Mouse (Mus musculus) embryonic facial prominence, embryonic 11.5 days (tissue): Measurements from ENCODE around the gene Gm12216. TPM values are rescaled to one million over a fixed set of nuclear protein-coding genes. Genes with fewer than 3 reads are reported as not detected.

Source experiments
- ATAC-seq: fragments of 200-750 bp; cut with Nextera tagmentation; replicated peaks from 2 replicates; pipeline ENCODE4 v1.8.0; 2017; ENCODE audit warnings: low read depth; ENCODE audit not compliant: insufficient number of reproducible peaks, low FRiP score, low TSS enrichment
- DNase-seq: peaks from one replicate; pipeline ENCODE4 v3.0.0-alpha.2; 2015; ENCODE audit warnings: low spot score
- H3K27ac ChIP-seq: fragments of 300-500 bp; sonication (generic); replicated peaks from 2 replicates; pipeline ENCODE4 v1.5.1; 2014; ENCODE audit warnings: mild to moderate bottlenecking, low read depth, low read length, control low read depth
- H3K27me3 ChIP-seq: fragments of 300-500 bp; sonication (generic); 2 replicates; pipeline ENCODE4 v1.6.1; 2014; ENCODE audit warnings: mild to moderate bottlenecking, low read length, moderate library complexity, mixed read lengths; ENCODE audit not compliant: control insufficient read depth, insufficient read depth
- H3K36me3 ChIP-seq: fragments of 300-500 bp; sonication (generic); replicated peaks from 2 replicates; pipeline ENCODE4 v1.6.1; 2014; ENCODE audit warnings: low read depth, mild to moderate bottlenecking, low read length, moderate library complexity, mixed read lengths; ENCODE audit not compliant: control insufficient read depth, insufficient read depth
- H3K4me1 ChIP-seq: fragments of 300-500 bp; sonication (generic); 2 replicates; pipeline ENCODE4 v1.6.1; 2014; ENCODE audit warnings: low read length, mixed read lengths; ENCODE audit not compliant: control insufficient read depth, insufficient read depth
- H3K4me2 ChIP-seq: fragments of 300-500 bp; sonication (generic); 2 replicates; pipeline ENCODE4 v1.6.1; 2014; ENCODE audit warnings: low read depth, mild to moderate bottlenecking, control low read depth, low read length, moderate library complexity
- H3K4me3 ChIP-seq: fragments of 300-500 bp; sonication (generic); 2 replicates; pipeline ENCODE4 v1.5.1; 2014; ENCODE audit warnings: low read depth, low read length, control low read depth
- H3K9ac ChIP-seq: fragments of 300-500 bp; sonication (generic); replicated peaks from 2 replicates; pipeline ENCODE4 v1.6.1; 2014; ENCODE audit warnings: mild to moderate bottlenecking, control low read depth, low read length
- H3K9me3 ChIP-seq: fragments of 300-500 bp; sonication (generic); replicated peaks from 2 replicates; pipeline ENCODE4 v1.6.1; 2016; ENCODE audit warnings: mild to moderate bottlenecking, low read length, inconsistent platforms, mixed read lengths; ENCODE audit not compliant: control insufficient read depth
- WGBS: fragments of 180-500 bp; shearing (Covaris S2); extraction: QIAGEN DNeasy Blood & Tissue Kit; methylation state at CpG from one replicate; pipeline ENCODE4 v1.1.7; 2014; 5-methylcytosine and 5-hydroxymethylcytosine counted together
- polyA plus RNA-seq: library from polyadenylated mRNA; unstranded; fragments of >200 nt; fragmentation: Nextera tagmentation; extraction: Ambion mirVana; gene quantifications from 2 replicates; pipeline ENCODE4 v1.2.1, GENCODE M21; 2014

Gene Gm12216
- polyA plus RNA-seq, 1 experiment from 2014 or later = not detected

DNA sequence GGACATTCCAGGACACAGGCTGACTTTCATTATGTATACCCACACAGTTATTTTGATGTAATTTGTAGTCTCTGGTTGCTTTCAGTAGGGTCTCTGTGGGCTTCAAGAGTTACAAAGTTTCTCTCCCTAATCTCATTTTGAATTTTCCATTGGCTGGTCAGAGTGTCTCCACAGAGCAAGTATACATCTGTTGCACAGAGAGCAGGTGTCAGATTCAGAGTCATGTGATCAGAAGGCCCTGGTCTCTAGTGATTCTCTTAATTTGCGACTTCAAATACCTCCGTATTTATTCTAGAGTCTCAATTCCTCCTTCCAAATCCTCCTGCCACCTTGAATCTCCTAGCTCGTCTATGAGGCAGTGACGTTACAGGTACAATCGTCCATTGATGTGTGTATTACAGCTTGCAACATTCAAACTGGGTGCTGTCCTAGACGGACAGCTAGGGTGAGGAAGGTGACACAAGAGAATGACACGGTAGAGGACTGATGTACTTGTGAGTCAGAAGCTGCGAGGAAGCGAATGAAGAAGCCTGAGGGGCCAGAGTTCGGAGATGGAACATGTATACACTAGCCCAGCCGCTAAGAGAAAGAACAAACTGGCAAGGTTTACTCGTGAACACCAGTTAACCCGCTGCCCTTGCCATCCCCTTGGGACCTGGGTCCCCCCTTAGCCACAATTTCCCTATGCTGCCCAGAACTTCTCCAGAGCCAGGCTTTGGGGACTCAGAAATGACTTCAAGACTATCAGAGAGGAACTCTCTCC is 90.5 kb downstream of the Gm12216 start:
- WGBS = 71% methylated on average over 13 of the region's 13 CpGs
- Histone ChIP-seq H3K27ac (no peak overlapping the region), H3K9me3 (no peaks in the 10 kb centered on the region), H3K4me2 (no peak overlapping the region), H3K4me1 (peaks cover 3% of the 10 kb centered on the region), H3K9ac (no peak overlapping the region), H3K4me3 (no peak overlapping the region), H3K27me3 (no peaks in the 10 kb centered on the region), H3K36me3 (no peaks in the 10 kb centered on the region)
- DNase-seq = no peak
- ATAC-seq = no peak

GRCm38 (mm10) chr11:53764581-53764980 is 94.5 kb downstream of the Gm12216 start:
- H3K4me2 ChIP-seq = no peak overlapping the region
- H3K36me3 ChIP-seq = no peaks in the 10 kb centered on the region
- no peak for DNase-seq
- no peak overlapping the region for H3K4me3 ChIP-seq
- H3K9me3 ChIP-seq = no peaks in the 10 kb centered on the region
- no peak overlapping the region for H3K9ac ChIP-seq
- peaks cover 7% of the 10 kb centered on the region for H3K4me1 ChIP-seq
- 45% methylated on average over 5 of the region's 5 CpGs for WGBS
- no peak overlapping the region for H3K27ac ChIP-seq
- ATAC-seq = no peak
- no peaks in the 10 kb centered on the region; the same call in 1 of the 2 replicates for H3K27me3 ChIP-seq

- under 1% methylated on average over 33 of the region's 33 CpGs for WGBS
- H3K36me3 ChIP-seq = no peaks in the 10 kb centered on the region
- no peaks in the 10 kb centered on the region for H3K9me3 ChIP-seq
- peak overlapping the region; percentile 78 for H3K4me2 ChIP-seq
- DNase-seq (peak; percentile 83), ATAC-seq (peak; percentile 72)
- H3K9ac ChIP-seq = peak overlapping the region; percentile 68
- H3K4me1 ChIP-seq = peaks cover 7% of the 10 kb centered on the region; the same call in 1 of the 2 replicates
- H3K4me3 ChIP-seq = peak overlapping the region; percentile 27
- H3K27me3 ChIP-seq = no peaks in the 10 kb centered on the region; the same call in 1 of the 2 replicates
- H3K27ac ChIP-seq = peak overlapping the region; percentile 75
These were observed 95.4 kb downstream of the Gm12216 start for GRCm38 (mm10) chr11:53763496-53764140.

GRCm38 (mm10) chr11:53762827-53763495 is 96.1 kb downstream of the Gm12216 start:
- no peak for ATAC-seq
- WGBS = 9% methylated on average over 23 of the region's 23 CpGs
- H3K27me3 ChIP-seq = no peaks in the 10 kb centered on the region; the same call in 1 of the 2 replicates
- H3K27ac ChIP-seq = peak overlapping the region; percentile 75; the same call in 1 of the 2 replicates
- H3K4me3 ChIP-seq = peak overlapping the region; percentile 27
- H3K36me3 ChIP-seq = no peaks in the 10 kb centered on the region
- peaks cover 7% of the 10 kb centered on the region; the same call in 1 of the 2 replicates for H3K4me1 ChIP-seq
- peak; percentile 52 for DNase-seq
- peak overlapping the region; percentile 78 for H3K4me2 ChIP-seq
- peak overlapping the region; percentile 68 for H3K9ac ChIP-seq
- H3K9me3 ChIP-seq = no peaks in the 10 kb centered on the region

- no peak for ATAC-seq
- Histone ChIP-seq H3K27ac (no peak overlapping the region), H3K4me1 (peaks cover 7% of the 10 kb centered on the region; the same call in 1 of the 2 replicates), H3K9ac (0 out of 2 replicates have a peak overlapping the region, but pooled peaks have one; percentile 22), H3K9me3 (no peaks in the 10 kb centered on the region), H3K4me2 (peak overlapping the region; percentile 78; the same call in 1 of the 2 replicates), H3K27me3 (no peaks in the 10 kb centered on the region; the same call in 1 of the 2 replicates), H3K4me3 (no peak overlapping the region), H3K36me3 (no peaks in the 10 kb centered on the region)
- 82% methylated on average over 2 of the region's 2 CpGs for WGBS
- no peak for DNase-seq
These were observed 96.6 kb downstream of the Gm12216 start for GRCm38 (mm10) chr11:53762426-53762825.

DNA sequence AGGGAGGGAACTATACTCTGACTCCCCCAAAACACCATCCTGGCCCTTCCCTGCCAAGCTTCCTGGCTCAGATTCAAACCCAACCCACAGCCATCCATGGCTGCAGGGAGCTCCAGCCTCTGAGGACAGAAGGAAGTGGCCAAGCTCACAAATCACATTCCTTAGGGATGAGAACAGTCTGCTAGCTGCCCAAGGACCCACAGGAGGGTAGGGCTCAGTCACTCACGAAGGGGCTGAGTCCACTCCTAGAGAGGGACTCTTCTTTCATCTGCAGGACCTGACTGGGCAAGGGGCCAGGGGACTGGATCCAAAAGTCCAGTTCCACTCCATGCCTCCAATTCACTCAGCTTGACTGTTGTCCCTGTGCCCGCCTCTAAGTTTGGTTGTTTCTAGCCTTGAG is 97.2 kb downstream of the Gm12216 start:
- H3K27ac ChIP-seq = no peak overlapping the region
- H3K4me1 ChIP-seq = peaks cover 7% of the 10 kb centered on the region; the same call in 1 of the 2 replicates
- H3K4me2 ChIP-seq = no peak overlapping the region
- H3K4me3 ChIP-seq = no peak overlapping the region
- H3K36me3 ChIP-seq = no peaks in the 10 kb centered on the region
- 62% methylated on average over 2 of the region's 2 CpGs for WGBS
- no peaks in the 10 kb centered on the region for H3K9me3 ChIP-seq
- DNase-seq (no peak), ATAC-seq (no peak)
- no peak overlapping the region for H3K9ac ChIP-seq
- no peaks in the 10 kb centered on the region; the same call in 1 of the 2 replicates for H3K27me3 ChIP-seq

- Histone ChIP-seq H3K4me3 (no peak overlapping the region), H3K27ac (no peak overlapping the region), H3K4me1 (peaks cover 7% of the 10 kb centered on the region; the same call in 1 of the 2 replicates), H3K4me2 (no peak overlapping the region), H3K36me3 (no peaks in the 10 kb centered on the region), H3K27me3 (no peaks in the 10 kb centered on the region; the same call in 1 of the 2 replicates), H3K9me3 (no peaks in the 10 kb centered on the region), H3K9ac (no peak overlapping the region)
- ATAC-seq (no peak), DNase-seq (no peak)
- 77% methylated on average over 5 of the region's 5 CpGs for WGBS
These were observed 97.8 kb downstream of the Gm12216 start for GRCm38 (mm10) chr11:53761284-53761683.
